Mouse (Mus musculus) heart, adult 2 months (tissue): ENCODE measurements around the gene Slamf9.

ENCODE experiments used
- CTCF ChIP-seq: fragments of 200-600 bp; IDR thresholded peaks from 2 replicates; pipeline ENCODE4 v1.8.1; 2022; ENCODE audit warnings: antibody characterized with exemption, mild to moderate bottlenecking, moderate library complexity
- EP300 ChIP-seq: fragments of 200-500 bp; IDR thresholded peaks from 2 replicates; pipeline ENCODE4 v1.6.1; 2011; ENCODE audit warnings: low read depth, low read length, control low read depth; ENCODE audit not compliant: insufficient read depth
- POLR2A ChIP-seq: fragments of 200-500 bp; IDR thresholded peaks from 2 replicates; pipeline ENCODE4 v1.6.1; 2011; ENCODE audit warnings: mild to moderate bottlenecking, low read depth, low read length, control low read depth; ENCODE audit not compliant: insufficient read depth

DNA sequence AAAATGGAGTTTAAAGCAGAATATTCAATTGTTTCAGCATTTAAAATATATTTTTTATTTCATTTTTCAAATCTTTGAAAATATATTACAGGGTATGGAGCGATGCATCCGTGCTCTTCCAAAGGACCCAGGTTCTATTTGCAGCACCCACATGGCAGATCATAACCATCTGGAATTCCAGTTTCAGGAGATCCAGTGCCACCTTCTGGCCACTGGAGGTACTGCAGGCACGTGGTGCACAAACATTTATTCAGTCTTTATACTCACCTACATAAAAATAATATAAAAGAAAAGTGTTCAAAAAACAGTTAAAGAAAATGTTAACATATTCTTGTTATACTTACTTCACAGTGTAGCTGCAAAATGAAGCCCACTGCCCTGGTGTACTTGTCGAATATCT lies 42.9 kb downstream of the Slamf9 start:
- TF ChIP-seq EP300: no peak
- peak; percentile 71 for TF ChIP-seq CTCF
- TF ChIP-seq POLR2A: no peak
